8 mouse cellular contexts compared by ENCODE assay signal in the genomic region with DNA sequence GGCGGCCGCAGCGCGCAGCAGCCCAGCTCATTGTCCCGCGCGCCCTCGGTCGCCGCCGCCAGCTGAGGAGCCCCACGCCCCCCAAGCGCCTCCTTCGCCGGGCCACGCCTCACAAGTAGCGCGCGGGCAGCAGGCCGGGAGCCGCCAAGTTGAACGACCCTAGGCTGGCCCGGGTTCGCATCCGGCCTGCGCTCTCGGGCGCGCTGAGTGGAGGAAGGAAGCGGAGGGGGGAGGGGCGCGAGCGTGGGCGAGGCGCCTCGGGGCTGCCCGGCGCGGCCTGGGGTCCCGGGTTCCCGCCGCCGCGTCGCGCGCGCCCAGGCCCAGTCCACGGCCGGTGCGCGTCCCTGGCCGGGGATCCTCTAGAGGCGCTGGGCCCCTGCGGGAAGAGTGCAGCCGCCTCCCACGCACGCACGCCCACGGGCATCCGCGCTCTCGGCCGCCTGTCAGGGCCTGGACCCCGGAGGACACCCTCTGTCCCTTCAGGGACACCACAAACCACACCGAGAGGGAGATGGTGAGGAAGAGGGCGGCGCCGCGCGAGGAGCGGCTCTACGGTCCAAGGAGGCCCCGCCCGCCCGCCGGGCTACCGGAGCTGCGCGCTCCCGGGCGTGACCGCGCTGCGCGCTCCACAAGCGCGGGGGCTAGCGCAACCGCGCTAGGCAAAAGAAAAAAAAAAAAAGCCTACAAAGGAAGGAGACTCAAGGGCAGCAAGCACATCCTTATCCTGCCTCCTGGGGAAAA. TPM values are rescaled to one million over a fixed set of nuclear protein-coding genes. Genes with fewer than 3 reads are reported as not detected.
DNase-seq lines count a peak whose midpoint lies in the region; ATAC-seq lines count a peak whose summit lies in the region.

A gene (minus strand): TSS at position 510 of the 741 bp plus-strand sequence.

- under 1% methylated on average over 81 of the region's 91 CpGs for WGBS in hindbrain, embryonic 12.5 days

- H3K9me3 ChIP-seq in hindbrain, embryonic 12.5 days (replicated peaks), result no peaks in the 10 kb centered on the region

- H3K27ac ChIP-seq in hindbrain, embryonic 12.5 days, result peak within 1 kb of the TSS; percentile 95

- peak within 1 kb of the TSS; percentile 73 for H3K4me2 ChIP-seq in hindbrain, embryonic 12.5 days (replicated peaks)

- ATAC-seq in hindbrain, embryonic 12.5 days (ENCODE audit: low FRiP score), result peak; percentile 91

- peak within 1 kb of the TSS; percentile 92 for H3K9ac ChIP-seq in hindbrain, embryonic 12.5 days

- H3K4me1 ChIP-seq in hindbrain, embryonic 12.5 days, result peaks cover 32% of the 10 kb centered on the region

- no peaks in the 10 kb centered on the region for H3K27me3 ChIP-seq in hindbrain, embryonic 12.5 days

- peaks cover 12% of the 10 kb centered on the region; the same call in 1 of the 2 replicates for H3K36me3 ChIP-seq in hindbrain, embryonic 12.5 days

- peak; percentile 64 for DNase-seq in T-cell, adult 2 months (ENCODE audit: low spot score)
- DNase-seq in cerebellum, postnatal 25 days, result peak; percentile 93 to 95
- peak; percentile 67 to 71 for DNase-seq in frontal cortex, postnatal 14 days (ENCODE audit: low spot score in 2 of 2)
- peak; percentile 65 to 80 for DNase-seq in layer of hippocampus, postnatal 25 days (ENCODE audit: extremely low spot score in 1 of 2, low spot score in 1 of 2)
- peak; percentile 82 for DNase-seq in lung, postnatal 10 days
- DNase-seq in retina, adult 2 months (ENCODE audit: low read depth, low spot score), result peak; percentile 33
- DNase-seq in thymus, postnatal 14 days, result peak; percentile 90

- peak within 1 kb of the TSS; percentile 90 for H3K4me3 ChIP-seq in hindbrain, embryonic 12.5 days

RNA-seq across cellular contexts. Expression of the gene that starts here (rescaled TPM):
- 74.8 and 88.3 TPM in 2 replicates for polyA plus RNA-seq in hindbrain, embryonic 12.5 days (2016; fragmentation: Nextera tagmentation; extraction: Ambion mirVana)
- total RNA-seq in layer of hippocampus, postnatal 25 days (2021), result 100 to 1,000 TPM; 108 to 112 TPM

Comparison
In these comparisons a context has a peak if more than half of its experiments do, and no peak if none do; other contexts are left out.
1. Peak in every context shown above with its lines: DNase-seq, ATAC-seq, H3K4me3 ChIP-seq and H3K27ac ChIP-seq.
2. DNase-seq: peak in every context shown above with its lines; median percentile 94 in cerebellum, postnatal 25 days; 90 in thymus, postnatal 14 days; 82 in lung, postnatal 10 days; 72 in layer of hippocampus, postnatal 25 days; 69 in frontal cortex, postnatal 14 days; 64 in T-cell, adult 2 months; 33 in retina, adult 2 months.